Mouse (Mus musculus) G1E (cell line): ENCODE measurements around the gene Tcp11l2. TPM values are rescaled to one million over a fixed set of nuclear protein-coding genes. Genes with fewer than 3 reads are reported as not detected.

Experiments used
- ATAC-seq: 2 replicates; pipeline ENCODE4 v1.8.0; 2016; ENCODE audit warnings: mild to moderate bottlenecking; ENCODE audit not compliant: insufficient number of reproducible peaks, poor library complexity, low FRiP score, severe bottlenecking; ENCODE audit errors: extremely low read depth
- DNase-seq: peaks from one replicate; pipeline ENCODE4 v3.0.0; 2012; ENCODE audit warnings: low spot score
- H3K27me3 ChIP-seq: 2 replicates; pipeline ENCODE4 v1.6.1; 2012; ENCODE audit warnings: mild to moderate bottlenecking, low read length, inconsistent platforms; ENCODE audit not compliant: insufficient read depth
- H3K36me3 ChIP-seq: replicated peaks from 2 replicates; pipeline ENCODE3; 2012; ENCODE audit warnings: mild to moderate bottlenecking, inconsistent platforms
- H3K4me1 ChIP-seq: 2 replicates; pipeline ENCODE4 v1.6.1; 2012; ENCODE audit warnings: low read depth, low read length, inconsistent platforms, mixed read lengths; ENCODE audit not compliant: insufficient read depth
- H3K4me3 ChIP-seq: 2 replicates; pipeline ENCODE4 v1.5.1; 2012; ENCODE audit warnings: low read depth, mild to moderate bottlenecking, inconsistent platforms, low read length, moderate library complexity, mixed read lengths
- H3K9me3 ChIP-seq: replicated peaks from 2 replicates; pipeline ENCODE4 v1.6.1; 2012; ENCODE audit warnings: inconsistent platforms
- CTCF ChIP-seq: IDR thresholded peaks from 2 replicates; pipeline ENCODE4 v1.5.1; 2012; ENCODE audit warnings: low read depth, low read length, inconsistent platforms, mixed read lengths
- GATA1 ChIP-seq: IDR thresholded peaks from 2 replicates; pipeline ENCODE4 v1.6.1; 2012; ENCODE audit warnings: borderline replicate concordance, low read length, inconsistent platforms, mixed read lengths
- GATA2 ChIP-seq: IDR thresholded peaks from 2 replicates; pipeline ENCODE4 v1.6.1; 2012; ENCODE audit warnings: low read depth, low read length, inconsistent platforms, borderline replicate concordance
- POLR2AphosphoS5 ChIP-seq: IDR thresholded peaks from 2 replicates; pipeline ENCODE4 v1.6.1; 2012; ENCODE audit warnings: low read depth, low read length, inconsistent platforms; ENCODE audit not compliant: insufficient replicate concordance
- TAL1 ChIP-seq: conservative IDR thresholded peaks from 2 replicates; pipeline ENCODE4 v1.6.1; 2012; ENCODE audit warnings: low read depth, low read length, inconsistent platforms, mixed read lengths
- polyA plus RNA-seq: library from polyadenylated mRNA; stranded (reverse); fragments of >175 nt; gene quantifications from 2 replicates; pipeline ENCODE4 v1.2.3, GENCODE M21; 2012
- total RNA-seq, 2 experiments: library from RNA; stranded (forward) in 1 of 2; stranded (reverse) in 1 of 2; fragments of 200-1000 nt in 1 of 2; fragments of >200 nt in 1 of 2; fragmentation: Nextera tagmentation in 1 of 2; gene quantifications; 2 replicates each; pipeline ENCODE4 v1.2.3; 2014 to 2017

The Tcp11l2 gene
- total and polyA plus RNA-seq, 3 experiments, result 10.4 to 75.5 (median 24.6) TPM

- H3K36me3 ChIP-seq, result no peaks in the 10 kb centered on the region
- DNase-seq (peak; percentile 30), ATAC-seq (no peak)
- TF ChIP-seq TAL1, result no peak
- no peak for TF ChIP-seq POLR2AphosphoS5
- no peak for TF ChIP-seq CTCF
- no peak for TF ChIP-seq GATA1
- no peak for TF ChIP-seq GATA2
- H3K27me3 ChIP-seq, result peaks cover 32% of the 10 kb centered on the region
- no peak overlapping the region; the same call in 1 of the 2 replicates for H3K4me3 ChIP-seq
- H3K9me3 ChIP-seq, result peaks cover 12% of the 10 kb centered on the region
- no peaks in the 10 kb centered on the region; the same call in 1 of the 2 replicates for H3K4me1 ChIP-seq
Measured at GRCm38 (mm10) chr10:84532911-84533882, 43.2 kb upstream of the Tcp11l2 start.

- no peak within 1 kb of the TSS; the same call in 1 of the 2 replicates for H3K4me3 ChIP-seq
- H3K4me1 ChIP-seq, result no peaks in the 10 kb centered on the region; the same call in 1 of the 2 replicates
- DNase-seq (no peak), ATAC-seq (no peak)
- H3K27me3 ChIP-seq, result peaks cover 30% of the 10 kb centered on the region
- H3K36me3 ChIP-seq, result no peaks in the 10 kb centered on the region
- no peak for TF ChIP-seq POLR2AphosphoS5
- TF ChIP-seq GATA1, result no peak
- TF ChIP-seq GATA2, result no peak
- no peak for TF ChIP-seq TAL1
- TF ChIP-seq CTCF, result no peak
- peaks cover 12% of the 10 kb centered on the region for H3K9me3 ChIP-seq
Measured at GRCm38 (mm10) chr10:84533912-84534671, 42.3 kb upstream of the Tcp11l2 start, which contains the start of gene Ckap4. Gene Ckap4 (minus strand): TSS chr10:84534062.

GRCm38 (mm10) chr10:84535458-84535857, 41.0 kb upstream of the Tcp11l2 start:
- DNase-seq (no peak), ATAC-seq (no peak)
- peaks cover 12% of the 10 kb centered on the region for H3K9me3 ChIP-seq
- no peak for TF ChIP-seq TAL1
- TF ChIP-seq GATA2, result no peak
- no peak for TF ChIP-seq GATA1
- TF ChIP-seq CTCF, result no peak
- no peak for TF ChIP-seq POLR2AphosphoS5
- peaks cover 2% of the 10 kb centered on the region; the same call in 1 of the 2 replicates for H3K4me1 ChIP-seq
- peaks cover 36% of the 10 kb centered on the region for H3K27me3 ChIP-seq
- H3K4me3 ChIP-seq, result no peak overlapping the region
- no peaks in the 10 kb centered on the region for H3K36me3 ChIP-seq

GRCm38 (mm10) chr10:84535859-84536258, 40.6 kb upstream of the Tcp11l2 start:
- ATAC-seq (no peak), DNase-seq (no peak)
- H3K4me3 ChIP-seq, result no peak overlapping the region
- H3K27me3 ChIP-seq, result peaks cover 38% of the 10 kb centered on the region
- TF ChIP-seq GATA2 (no peak), GATA1 (no peak), POLR2AphosphoS5 (no peak), CTCF (no peak), TAL1 (no peak)
- H3K9me3 ChIP-seq, result peaks cover 12% of the 10 kb centered on the region
- H3K4me1 ChIP-seq, result peaks cover 3% of the 10 kb centered on the region; the same call in 1 of the 2 replicates
- H3K36me3 ChIP-seq, result no peaks in the 10 kb centered on the region

DNA sequence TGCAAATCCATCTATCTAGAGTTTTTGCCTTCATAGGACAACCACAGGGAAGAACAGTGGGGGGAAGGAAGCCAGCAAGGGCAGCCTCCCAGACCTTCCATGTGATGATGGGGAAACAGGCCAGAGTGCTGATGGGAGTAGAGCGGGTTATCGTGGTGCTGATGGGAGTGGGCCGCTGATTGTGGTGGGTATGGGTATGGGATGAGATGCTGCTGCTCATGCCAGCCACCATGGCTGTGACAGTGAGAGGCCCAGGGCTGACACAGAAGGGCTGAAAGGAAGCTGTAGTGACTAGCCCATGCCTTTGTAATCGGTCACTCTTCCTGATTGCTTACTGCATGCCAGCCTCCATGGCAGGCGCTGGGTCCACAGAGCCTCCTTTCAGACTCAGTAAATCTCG, 36.8 kb upstream of the Tcp11l2 start:
- Histone ChIP-seq H3K4me1 (peaks cover 30% of the 10 kb centered on the region), H3K4me3 (no peak overlapping the region), H3K27me3 (peaks cover 37% of the 10 kb centered on the region), H3K36me3 (no peaks in the 10 kb centered on the region), H3K9me3 (no peaks in the 10 kb centered on the region)
- ATAC-seq, result no peak
- no peak for TF ChIP-seq CTCF
- TF ChIP-seq GATA1, result no peak
- no peak for TF ChIP-seq GATA2
- no peak for TF ChIP-seq TAL1
- no peak for TF ChIP-seq POLR2AphosphoS5
- DNase-seq, result no peak
